Mouse (Mus musculus): ENCODE data around the gene Stk40.
A peak's percentile ranks its signal among the peaks of the same experiment; 100 is the strongest.
"Not testable (repeated sequence)": the region's sequence is repeated elsewhere in the genome, so short reads cannot be mapped to it uniquely, and the experiment has no call there.

The Stk40 gene

GRCm38 (mm10) chr4:126103590-126104068 lies at the start of gene Stk40:
TSS of gene Stk40 (plus strand) at chr4:126103957.
- peak; percentile 95 for DNase-seq (ENCODE audit: low read depth, low spot score)

DNA sequence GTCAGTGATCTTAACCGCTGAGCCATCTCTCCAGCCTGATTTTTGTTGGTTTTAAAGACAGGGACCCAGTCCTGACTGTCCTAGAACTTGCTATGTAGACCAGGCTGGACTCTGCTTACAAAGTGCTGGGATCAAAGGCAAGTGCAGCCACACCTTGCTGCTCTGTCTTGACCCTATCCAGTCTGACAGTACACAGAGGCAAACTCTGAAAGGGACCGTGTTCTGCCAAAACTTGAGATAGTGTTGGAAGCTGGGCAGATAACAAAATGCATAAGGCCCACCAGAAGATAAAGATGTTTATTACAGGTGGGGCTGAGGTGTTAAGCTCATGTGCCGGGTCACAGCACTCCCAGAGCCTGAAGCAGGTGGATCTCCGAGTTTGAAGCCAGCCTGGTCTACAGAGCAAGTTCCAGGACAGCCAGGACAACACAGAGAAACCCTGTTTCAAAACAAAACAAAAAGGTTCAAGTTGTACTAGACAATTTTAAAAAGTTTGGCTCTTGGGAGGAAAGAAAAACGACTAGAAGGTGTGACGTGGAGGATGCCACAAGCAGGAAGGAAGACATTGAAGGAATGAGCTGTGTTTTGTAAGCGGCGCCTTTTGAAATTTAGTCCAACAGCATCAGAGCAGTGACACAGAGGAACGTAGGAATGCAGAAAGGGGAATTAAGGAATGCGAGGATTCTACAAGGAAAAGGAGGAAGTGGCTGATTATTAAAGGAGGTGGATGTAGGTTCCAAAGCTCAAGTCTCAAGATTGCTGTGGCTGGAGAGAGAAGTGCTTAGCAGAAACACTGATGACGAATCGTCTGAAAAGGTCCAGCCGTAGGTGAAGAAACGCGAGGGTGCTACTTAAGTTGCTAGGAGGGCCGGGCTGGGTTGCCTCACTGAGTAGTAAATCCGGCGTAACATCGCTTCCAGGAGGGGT lies 46.3 kb upstream of the Stk40 start:
- no peak for DNase-seq (ENCODE audit: low read depth, low spot score)

DNA sequence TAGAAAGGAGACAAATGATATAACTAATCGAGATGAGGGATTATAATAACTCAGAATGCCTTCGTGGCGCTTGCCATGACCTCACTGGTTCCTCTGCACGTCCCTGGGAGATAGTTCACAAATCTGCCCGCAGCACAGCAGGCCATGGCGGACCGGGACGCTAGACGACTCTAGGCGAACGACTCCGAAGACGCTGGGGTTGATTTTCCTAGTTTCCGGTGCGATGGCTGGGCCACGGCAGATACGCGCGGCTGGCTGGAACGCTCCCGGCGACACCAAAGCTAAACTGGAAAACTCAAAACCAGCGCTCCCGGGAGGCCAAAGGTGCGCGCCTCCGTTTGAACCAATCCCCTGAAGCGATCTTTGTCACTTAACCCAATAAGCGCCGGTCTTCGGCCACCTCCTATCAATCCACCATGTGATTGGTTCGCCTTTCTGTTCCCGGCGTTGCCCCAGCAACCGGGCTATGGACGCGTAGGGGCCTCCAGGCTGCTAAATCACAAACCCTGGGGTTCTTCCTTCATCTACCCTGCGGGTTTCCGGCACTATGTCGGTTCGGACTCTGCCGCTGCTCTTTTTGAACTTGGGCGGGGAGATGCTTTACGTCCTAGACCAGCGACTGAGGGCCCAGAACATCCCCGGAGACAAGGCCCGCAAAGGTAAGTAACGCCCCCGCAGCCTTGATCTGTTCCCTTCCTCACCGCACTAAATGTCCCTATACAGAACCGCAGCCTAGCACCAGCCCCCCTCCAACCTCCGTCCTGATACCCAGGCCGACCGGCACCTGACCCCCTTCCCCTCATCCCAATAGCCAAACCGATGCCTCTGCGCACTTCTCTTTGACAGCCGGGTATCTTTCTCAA lies 45.4 kb upstream of the Stk40 start, which contains the start of gene Oscp1:
Oscp1 (plus strand) TSS at position 432 of the 863 bp plus-strand sequence.
- DNase-seq (ENCODE audit: low read depth, low spot score), result peak; percentile 87

DNA sequence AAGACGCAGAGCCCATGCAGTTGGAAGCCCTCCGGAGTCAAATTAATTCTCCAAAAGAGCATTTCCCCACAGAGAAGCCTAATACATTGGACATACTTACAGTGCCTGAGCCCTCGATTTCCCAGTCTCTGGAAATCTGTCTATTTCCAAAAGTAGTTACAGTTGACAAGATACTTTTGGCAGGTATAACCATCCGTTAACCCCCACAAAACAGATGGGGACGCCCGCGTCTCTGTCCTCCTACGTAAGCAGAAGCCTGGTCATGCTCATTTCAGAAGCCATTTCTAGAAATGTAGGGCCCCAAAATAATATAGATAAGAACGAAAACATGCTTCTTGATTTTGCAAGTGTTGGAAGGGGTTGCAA lies 44.8 kb upstream of the Stk40 start:
- no peak for DNase-seq (ENCODE audit: low read depth, low spot score)

- no peak for DNase-seq (ENCODE audit: low read depth, low spot score)
Measured at GRCm38 (mm10) chr4:126062856-126063255, 40.9 kb upstream of the Stk40 start.

GRCm38 (mm10) chr4:126065241-126065640 lies 38.5 kb upstream of the Stk40 start:
- DNase-seq (ENCODE audit: low read depth, low spot score), result no peak

DNA sequence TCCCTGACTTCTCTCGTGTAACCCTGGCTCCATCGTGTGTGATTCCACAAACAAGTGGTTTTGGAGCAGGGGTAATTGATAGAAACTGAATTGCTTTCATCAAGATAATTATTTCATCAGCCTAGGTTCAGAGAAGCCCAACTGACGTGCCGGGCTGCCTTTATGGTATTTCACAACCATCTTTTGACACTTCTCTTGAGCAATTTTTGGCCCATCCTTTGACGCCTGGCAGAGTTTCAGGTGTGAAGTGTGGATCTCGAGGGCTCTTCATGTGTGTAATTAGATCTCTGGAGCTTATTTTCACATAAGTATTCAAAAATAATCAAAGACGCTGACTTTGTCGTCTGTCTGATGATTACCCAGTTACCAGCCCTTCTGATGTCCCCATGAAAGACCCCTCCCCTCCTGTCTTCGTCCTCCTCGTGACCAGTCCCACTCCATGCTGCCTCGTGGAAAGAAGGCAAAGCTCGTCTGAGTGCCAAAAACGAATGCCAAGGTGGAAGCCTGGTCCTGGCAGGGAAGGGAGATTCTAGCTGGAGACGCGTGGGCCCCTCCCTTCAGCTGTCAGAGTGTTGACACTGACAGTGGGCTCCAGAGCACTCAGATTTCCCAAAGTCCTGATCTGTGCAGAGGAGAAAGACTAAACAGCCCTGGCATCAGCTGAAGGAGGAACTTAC lies 36.2 kb upstream of the Stk40 start:
- DNase-seq (ENCODE audit: low read depth, low spot score), result no peak

DNA sequence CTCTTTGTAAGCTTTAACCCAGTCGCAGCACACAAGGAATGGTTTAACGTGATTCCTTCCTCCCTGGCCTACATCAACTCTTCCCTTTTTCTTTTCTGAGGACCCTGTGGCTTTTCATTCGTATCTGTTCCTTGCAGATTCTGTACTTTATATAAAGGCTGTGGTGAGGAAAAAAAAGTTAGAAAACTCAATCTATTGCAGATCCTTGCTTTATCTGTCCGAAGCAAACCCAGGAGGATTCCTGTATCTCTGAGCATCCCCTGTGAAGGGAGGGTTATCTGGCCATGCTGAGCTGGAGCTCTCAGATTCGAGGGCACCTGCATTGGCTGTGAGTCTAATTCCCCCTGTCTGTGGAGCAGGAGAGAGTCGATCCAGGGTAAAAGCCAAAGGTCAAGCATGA lies 34.9 kb upstream of the Stk40 start:
- no peak for DNase-seq (ENCODE audit: low read depth, low spot score)

DNA sequence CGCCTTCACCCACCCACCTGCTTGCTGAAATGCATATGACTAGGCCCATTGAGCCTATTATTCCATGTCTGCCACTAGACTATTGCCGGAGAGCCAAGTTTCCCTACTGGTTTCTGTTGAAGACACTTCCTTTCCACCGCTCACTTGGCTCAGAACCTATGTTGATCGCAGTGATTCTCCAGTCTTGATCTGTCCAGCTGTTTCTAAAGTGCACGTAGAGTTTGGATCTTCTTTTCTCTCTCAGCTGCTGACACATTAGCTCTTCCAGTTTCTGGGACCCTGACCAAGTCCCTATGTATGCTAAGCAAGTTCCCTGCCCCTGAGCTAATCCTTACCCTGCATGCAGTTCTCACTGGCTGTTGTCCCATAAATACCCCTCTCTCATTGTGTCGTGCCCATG lies 25.9 kb upstream of the Stk40 start:
- no peak for DNase-seq (ENCODE audit: low read depth, low spot score)

DNA sequence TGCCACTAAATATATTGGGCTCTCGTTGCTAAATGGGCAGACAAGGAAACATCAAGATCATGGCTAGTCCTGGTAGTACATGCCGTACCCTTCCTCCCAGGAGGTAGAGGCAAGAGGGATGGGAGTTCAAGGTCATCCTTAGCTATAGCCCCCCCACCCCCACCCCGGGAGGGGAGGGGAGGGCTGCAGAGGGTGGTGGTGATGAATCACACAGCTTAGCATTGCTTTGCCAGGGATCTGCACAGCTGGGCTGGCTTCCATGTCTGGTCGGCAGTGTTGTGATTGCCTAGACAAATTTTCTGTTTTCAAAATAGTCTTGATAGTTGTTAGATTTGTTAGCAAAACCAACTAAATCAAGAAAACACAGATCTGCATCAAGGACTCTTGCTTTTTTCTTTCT lies 24.5 kb upstream of the Stk40 start:
- no peak for DNase-seq (ENCODE audit: low read depth, low spot score)

- no peak for DNase-seq (ENCODE audit: low read depth, low spot score)
Measured at GRCm38 (mm10) chr4:126081601-126082000, 22.2 kb upstream of the Stk40 start.

DNA sequence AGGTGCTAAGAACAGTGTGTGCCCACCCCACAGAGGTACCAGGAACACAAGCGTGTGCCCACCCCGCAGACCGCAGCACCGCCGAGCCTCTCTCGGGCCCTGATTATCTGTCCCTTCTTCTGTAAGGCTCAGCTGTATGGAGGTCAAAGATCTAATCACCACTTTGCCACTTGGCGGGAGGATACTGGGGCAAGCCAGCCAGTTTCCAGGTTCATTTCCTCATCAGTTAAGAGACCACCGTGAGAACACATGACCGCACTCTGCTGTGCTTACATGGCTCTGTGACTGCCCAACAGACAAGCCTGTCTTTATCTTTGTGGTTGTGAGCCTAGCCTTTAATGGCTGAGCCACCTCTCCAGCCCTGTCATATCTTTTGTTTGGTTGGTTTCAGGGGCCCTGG lies 20.7 kb upstream of the Stk40 start:
- no peak for DNase-seq (ENCODE audit: low read depth, low spot score)

GRCm38 (mm10) chr4:126084382-126084781 lies 19.4 kb upstream of the Stk40 start:
- no peak for DNase-seq (ENCODE audit: low read depth, low spot score)

DNA sequence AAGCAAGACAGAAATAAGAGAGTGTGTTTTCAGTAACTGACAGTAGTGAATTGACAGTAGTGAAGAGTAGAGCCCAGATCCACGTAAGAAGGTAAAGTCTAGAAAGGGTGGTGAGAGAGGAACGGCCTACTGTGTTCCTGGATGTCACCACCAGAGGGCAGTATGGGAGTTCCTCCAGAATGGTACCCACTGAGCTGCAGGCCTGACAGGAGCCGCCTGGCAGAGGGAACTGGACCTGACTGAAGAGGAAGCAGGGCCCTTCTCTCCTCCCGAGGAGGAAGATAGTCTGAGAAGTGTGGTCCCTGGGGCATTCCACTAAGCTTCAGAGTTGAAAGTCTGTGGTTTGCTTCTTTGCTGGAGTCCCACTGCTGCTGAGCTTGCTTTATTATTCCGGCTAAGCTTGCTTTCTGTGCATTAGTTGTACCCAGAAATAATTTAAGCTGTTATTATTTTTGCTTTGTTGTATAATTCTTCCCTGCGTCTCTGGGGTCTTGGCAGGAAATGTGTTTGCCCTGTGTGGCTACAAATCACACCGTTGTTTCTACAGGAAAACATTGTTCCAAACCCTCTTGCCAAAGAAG lies 17.7 kb upstream of the Stk40 start:
- no peak for DNase-seq (ENCODE audit: low read depth, low spot score)

DNA sequence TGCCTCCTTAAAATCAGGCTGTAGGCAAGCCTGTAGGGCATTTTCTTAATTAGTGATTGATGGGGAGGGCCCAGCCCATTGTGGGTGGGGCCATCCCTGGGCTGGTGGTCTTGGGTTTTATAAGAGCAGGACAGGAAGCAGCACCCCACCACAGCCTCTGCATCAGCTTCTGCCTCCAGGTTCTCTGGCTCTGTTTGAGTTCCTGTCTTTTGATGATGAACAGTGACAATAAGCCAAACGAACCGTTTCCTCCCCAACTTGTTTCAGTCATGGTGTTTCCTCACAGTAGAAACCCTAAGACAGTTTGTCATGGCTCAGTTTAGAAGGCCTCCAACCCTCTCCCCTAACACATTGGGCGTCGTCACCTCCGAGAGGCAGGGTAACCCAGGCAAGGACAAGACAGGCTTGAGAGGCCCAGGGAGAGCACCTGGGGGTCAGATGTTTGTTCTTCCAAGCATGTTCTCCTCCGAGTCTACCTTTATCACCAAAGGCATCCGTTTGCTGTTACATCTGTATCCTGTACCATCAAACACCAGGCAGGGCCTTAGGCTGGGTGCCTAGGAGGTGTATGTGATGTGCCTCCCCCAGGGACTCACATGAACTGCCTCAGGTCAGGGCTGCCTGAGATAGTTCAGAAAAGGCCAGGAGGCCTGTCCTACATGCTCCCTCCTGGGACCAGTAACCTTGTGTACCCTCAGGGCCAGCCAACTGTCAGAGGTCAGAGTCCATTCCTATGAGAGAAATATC lies 13.5 kb upstream of the Stk40 start:
- no peak for DNase-seq (ENCODE audit: low read depth, low spot score)

- no peak for DNase-seq (ENCODE audit: low read depth, low spot score)
Measured at GRCm38 (mm10) chr4:126090848-126091124, 13.0 kb upstream of the Stk40 start.

GRCm38 (mm10) chr4:126091873-126092272 lies 11.9 kb upstream of the Stk40 start:
- no peak for DNase-seq (ENCODE audit: low read depth, low spot score)

- not testable (repeated sequence) for DNase-seq (ENCODE audit: low read depth, low spot score)
Measured at GRCm38 (mm10) chr4:126095622-126096430, 7.9 kb upstream of the Stk40 start.

- peak; percentile 93 for DNase-seq (ENCODE audit: low read depth, low spot score)
Measured at GRCm38 (mm10) chr4:126096464-126097111, 7.2 kb upstream of the Stk40 start, which contains the start of gene Lsm10. TSS of gene Lsm10 (plus strand) at chr4:126096623.
